Mouse (Mus musculus) small intestine, adult 2 months (tissue): Measurements from ENCODE around the gene Clec1b.

Source experiments
- CTCF ChIP-seq: fragments of 200-500 bp; IDR thresholded peaks from 2 replicates; pipeline ENCODE4 v1.5.1; 2012; ENCODE audit warnings: low read depth, mild to moderate bottlenecking, control low read depth, inconsistent platforms, low read length, moderate library complexity, mixed read lengths; ENCODE audit not compliant: insufficient replicate concordance, insufficient read length; ENCODE audit errors: extremely low read depth
- POLR2A ChIP-seq: fragments of 200-500 bp; IDR thresholded peaks from 2 replicates; pipeline ENCODE4 v1.6.1; 2012; ENCODE audit warnings: low read depth, mild to moderate bottlenecking, control low read depth, inconsistent platforms, low read length, moderate library complexity

GRCm38 (mm10) chr6:129363942-129364341, 33.2 kb upstream of the Clec1b start:
- TF ChIP-seq CTCF (no peak), POLR2A (no peak)
